Mouse (Mus musculus): ENCODE data around the gene Nr6a1.
A peak's percentile ranks its signal among the peaks of the same experiment; 100 is the strongest.

The Nr6a1 gene

DNA sequence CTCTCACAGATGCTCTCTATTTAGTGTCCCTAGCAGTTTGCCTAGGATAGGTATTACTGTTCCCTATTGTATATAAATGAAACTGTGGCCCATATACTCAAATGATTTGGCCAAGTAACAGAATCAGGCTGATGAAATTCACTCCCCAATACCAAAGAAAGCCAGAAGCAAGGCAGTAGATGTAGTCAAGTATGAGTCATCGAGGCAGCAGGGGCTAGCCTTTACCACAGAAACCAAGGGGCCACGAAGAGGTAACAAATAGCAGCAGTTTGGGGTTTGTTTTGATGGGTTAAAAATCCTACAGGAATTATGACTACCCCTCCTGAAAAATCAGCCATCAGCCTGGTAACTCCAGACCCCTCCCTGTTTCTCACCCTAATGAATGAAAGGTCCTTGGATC, 147.5 kb downstream of the Nr6a1 start:
- no peak for DNase-seq

DNA sequence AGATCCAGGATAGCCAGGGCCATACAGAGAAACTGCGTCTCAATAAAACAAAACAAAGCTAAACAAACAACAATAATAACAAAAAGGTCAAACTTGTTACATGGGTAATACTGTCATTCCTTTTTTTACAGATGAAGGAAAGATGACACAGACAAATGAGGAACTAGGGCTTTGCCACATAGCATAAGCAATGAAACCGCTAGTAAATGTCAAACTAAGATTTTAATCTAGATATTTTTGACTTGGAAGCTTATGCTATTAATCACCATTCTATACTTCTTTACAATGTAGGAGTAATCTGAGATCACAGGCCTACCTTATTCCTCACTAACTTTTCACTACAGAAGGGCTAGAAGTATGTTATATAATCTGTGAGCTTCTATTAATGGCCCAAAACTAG, 150.2 kb downstream of the Nr6a1 start:
- no peak for DNase-seq

DNA sequence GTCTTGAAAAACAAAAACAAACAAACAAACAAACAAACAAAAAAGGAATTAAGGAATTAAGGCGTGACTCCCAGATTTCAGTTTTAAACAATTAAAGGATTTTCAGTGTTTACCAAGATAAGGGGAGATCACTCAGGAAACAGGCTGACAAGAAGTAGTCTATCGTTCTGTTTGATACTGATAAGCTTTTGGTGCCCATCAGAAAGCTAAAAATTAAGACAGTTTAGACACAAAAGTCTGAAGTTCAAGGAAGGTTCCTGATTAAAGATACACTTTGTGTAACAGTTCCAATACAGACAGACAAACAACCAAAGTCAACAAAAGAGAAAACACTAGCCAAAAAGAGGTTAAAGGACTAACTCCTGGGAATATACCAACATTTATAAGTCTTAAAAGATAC, 152.6 kb downstream of the Nr6a1 start:
- no peak for DNase-seq

DNA sequence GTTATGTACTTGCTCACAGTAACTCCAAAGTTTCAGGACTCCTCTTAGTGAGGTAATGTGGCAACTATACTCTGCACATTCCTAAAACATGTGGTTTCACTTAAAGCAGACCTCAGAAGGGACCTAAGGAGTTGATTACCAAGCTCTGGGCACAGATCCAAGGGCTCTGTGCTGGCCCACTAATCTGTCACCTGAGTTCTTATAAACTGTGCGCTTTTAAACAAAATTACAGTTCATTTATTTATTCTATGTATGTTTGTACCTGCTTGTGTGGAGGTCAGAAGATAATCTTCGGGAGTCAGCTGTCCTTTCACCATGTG, 156.1 kb downstream of the Nr6a1 start:
- no peak for DNase-seq

DNA sequence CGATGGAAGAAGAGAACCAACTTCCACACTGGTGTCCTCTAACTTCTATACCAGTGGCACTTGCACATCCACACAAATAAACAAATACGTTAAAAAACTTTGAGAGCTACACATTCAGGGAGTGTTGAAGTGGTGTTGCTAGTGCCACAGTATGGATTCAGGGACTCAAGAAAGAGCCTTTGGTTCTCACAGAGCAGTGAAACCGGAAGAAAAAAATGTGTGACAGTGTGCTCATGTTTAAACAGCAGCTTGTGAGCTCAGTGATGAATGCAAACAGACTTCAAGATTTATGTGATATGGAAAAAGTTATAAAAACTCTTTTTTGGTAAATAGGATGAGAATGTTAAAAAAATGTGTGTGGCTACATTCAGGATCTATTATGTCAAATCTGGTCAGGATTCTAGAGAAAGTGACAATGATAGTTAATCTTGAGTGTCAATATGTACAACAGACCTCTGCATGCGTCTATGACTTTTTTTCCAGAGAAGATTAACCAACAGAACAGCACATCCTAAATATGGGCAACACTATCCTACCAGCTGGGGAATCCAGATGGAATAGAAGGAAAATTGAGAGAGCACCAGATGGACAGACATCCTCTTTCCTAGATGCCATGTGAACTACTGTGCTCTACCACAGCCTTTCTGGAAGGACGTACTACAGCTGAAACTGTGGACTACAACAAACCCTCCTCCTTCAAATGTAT, 156.6 kb downstream of the Nr6a1 start:
- DNase-seq, result no peak

DNA sequence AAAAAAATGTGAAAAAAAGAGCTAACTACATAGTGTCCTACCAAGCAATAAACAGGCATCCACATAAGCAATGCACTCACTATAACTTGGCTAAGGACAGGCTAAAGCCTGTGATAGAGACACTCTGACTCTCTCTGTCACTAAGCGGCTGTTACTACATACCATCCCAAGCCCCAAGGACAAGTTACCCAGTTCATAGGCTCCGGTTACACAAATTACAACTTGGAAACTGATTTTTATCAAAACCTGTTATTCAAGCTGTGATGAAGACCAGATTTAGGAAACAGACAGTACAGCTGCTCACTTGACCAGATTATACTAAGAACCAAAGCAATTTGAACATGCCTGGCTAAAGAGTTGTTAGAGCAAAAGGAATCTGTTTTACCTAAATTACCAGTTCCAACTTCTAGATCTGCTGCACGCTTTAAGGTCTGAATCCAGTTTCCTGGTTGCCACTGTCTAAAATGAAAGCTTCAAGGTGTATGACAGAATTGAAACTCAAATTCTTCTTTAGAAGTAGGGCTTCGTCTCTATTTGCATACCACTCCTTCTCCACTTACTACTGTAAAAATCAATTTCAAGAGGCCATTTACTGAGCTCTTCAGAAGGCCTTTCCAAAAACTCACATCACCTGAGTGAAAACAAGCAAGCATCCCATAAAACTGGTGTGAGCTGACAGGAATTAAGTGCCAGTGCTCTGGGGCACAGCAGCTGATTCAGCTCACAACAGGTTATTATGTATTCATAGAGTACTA, 160.1 kb downstream of the Nr6a1 start:
- no peak for DNase-seq

DNA sequence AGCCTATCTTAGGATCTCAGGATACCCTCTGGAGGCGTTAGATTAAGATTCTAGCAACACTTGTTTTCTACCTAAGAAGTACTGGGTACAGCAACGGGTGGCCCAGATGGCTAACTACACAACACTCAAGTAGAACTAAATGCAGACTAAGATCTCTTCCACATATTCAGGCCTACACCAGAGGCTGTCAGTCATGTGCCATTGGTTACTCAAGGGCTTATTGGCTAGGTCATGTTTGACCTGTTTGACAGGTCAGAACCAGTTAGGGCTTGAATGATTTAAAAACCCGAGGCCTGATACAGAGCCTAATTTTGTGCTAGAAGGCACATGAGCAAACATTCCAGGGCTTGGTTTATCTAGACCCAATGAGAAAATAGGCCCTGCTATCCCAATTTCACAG, 187.6 kb downstream of the Nr6a1 start:
- DNase-seq, result no peak

DNA sequence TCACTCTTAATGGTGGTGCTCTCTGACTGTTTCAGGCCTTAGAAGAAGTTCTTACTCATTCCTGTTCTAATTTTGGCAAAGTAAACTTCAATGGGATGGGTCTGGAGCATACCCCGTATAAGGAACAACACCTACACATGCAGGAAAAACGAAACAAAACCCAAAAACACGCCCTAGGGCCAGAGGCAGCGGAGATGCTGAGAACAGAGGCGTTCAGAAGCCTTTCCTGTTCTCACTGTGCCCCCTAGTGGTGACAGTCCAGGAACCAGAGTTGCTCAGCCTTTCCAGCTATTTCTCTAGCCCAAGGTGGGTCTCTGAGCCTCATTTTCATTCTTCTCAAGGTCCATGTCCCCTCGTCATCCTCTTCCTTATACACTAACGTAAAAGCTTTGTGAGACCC, 188.1 kb downstream of the Nr6a1 start:
- peak; percentile 58 for DNase-seq

DNA sequence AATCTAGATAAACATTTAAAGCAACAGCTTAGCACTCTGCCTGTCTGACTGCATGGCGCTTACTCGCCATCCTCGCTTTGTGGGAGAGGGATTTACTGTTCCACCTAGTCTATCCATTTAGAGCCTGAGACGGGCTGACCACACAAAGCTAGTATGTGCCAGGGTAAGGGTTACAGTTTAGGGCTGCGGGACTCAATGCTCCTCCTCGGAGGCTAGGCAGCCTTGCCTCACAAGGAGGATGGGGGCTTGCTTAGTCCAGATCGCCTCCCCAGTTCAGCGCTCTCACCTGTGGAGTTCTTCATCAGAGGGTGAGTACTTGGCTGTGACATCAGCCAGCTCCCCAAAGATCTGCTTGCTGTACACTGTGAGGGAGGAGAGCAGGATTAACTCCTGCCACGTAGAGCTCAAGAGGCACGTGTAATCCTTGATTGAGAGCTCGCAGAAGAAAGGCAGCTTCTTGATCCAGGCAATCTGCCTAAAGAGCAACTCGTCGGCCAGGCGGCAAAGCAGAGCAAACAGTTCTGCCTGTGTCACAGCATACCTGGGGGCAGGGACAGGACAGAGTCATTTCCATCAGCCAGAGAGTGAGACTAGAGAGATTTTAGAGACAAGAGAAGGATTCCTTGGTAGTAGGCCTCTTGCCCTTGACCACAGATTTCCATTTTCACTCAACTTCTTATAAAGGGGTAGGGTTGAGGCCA, 188.7 kb downstream of the Nr6a1 start:
- DNase-seq, result no peak

DNA sequence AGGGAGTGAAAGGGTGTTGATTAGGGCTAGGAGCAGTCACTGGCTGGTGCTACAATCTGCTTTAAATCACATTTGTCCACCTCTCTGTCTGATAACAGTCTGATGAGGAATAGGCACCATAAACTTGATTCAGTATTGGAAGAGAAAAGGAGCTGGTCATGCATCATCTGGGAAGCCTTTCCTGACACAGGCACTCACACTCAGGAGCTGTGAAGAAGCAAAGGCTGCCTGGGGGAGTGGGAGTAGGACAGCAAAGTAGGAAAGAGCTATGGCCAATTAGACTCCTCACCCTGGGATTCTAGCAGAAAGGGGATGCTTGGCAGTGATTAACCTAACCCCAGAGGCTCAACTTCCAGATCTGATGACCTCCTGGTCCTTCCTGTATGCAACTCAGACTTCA, 191.7 kb downstream of the Nr6a1 start:
- DNase-seq, result no peak

DNA sequence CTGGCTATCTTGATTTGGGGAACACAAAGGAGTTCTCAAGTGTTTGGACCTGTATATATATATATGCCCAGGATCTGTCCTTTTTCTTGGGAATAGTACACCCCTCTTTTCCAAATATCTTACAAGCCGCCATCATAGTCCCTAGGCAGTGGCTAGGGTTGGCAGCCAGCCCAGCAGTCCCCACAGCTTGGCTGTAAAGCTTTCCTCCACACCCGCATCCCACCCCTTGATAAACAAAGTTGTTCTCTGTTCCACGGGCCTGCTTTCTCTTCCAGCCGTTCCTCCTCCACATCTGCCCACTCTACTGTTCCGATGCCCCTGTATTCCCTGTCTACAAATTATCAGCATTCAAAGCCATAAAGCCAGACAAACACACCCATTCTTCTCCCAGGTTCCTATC, 192.8 kb downstream of the Nr6a1 start:
- no peak for DNase-seq

DNA sequence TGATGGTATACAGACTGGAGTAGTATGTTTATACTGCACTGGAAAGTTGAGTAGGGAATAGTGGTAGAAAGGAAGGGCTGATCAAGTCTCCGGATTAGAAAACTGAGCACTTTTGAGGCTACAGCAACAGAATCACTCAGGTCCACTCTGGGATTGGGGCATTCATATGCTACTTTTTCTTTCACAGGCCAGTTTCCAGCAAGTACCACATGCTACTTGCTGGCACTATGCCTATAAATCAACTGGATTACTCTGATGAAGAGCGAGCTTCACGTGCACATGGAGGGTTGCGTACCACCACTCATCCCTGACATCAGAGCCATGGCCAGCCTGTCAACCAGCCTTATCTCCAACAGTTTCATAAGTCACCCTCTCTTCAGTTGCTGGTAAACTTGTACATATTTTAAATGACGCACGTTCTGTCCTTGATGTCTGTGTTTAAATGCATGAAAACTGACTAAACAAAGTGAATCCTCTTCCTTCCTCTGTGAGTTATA, 197.1 kb downstream of the Nr6a1 start:
- no peak for DNase-seq

DNA sequence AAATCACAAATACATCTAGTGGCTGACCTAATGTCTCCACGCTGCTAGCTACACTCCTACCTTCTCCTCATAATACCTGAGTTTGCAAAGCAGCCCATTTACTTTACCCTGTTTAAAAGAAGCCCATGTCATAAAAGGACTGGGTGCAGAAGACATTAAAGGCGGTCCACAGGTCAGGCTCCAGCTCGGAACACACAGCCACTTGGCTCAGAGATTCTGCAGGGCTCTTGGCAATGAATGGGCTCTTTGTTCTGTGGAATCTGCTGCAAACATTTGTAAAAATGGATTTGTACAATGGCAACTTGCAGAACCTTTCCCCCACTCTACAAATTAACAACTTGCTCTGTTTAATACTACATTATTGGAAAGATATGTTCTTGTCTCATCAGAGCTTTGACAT, 202.1 kb downstream of the Nr6a1 start:
- DNase-seq, result no peak

DNA sequence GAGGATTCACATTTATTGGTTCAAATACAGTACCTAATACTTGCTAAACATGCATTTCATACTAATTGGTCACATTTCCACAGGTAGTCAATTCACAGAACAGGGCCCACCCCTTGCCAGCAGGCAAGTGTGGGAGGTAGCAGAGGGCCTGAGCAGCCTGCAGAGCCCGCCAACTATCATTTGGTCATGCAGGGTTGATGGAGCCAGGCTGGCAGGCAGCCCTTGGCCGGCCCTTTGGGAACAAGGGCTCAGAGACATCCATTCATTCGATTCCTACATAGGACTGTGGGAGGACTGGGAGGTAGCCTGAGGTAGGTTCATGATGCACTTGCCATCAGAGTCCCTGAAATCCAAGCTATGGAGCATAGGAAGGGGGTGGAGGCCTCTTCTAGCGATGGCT, 204.1 kb downstream of the Nr6a1 start:
- no peak for DNase-seq

DNA sequence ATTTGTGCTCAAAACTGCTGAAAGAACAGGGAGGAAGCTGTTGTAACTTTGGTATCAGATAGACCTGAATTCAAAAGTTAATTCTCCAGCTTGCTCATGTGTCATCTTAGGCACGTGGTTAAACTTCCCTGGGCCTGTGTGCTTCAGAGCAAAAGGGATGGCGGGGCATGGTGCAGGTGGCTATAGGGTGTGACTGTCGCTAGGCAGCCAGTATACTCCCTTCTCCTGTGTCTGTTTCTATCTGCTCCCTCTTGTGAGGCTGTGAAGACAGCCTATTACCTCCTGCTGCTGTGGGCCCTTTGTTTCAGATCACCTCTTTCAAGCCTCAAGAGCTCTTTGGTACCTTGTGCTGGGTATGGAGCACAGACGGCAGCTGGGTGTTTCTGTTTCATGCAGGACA, 205.4 kb downstream of the Nr6a1 start:
- no peak for DNase-seq

DNA sequence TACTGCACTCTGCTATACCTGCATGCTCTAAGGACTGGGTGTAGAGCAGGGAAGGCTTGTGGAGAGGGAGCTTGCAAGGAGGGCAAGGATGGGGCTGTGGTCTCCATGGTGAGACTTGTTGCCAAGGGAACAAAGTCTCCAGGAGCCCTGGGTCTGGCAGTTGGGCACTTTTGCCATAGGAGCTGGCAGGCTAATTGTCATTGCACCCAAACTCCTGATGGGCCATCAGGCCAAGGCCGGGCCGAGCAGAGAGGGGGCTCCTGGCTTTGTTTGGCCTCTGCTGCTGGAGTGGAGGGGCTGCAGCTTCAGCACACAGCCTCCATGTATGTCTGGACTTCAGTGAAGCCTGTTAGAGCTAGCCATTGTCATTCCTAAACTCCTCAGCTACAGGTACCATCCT, 206.8 kb downstream of the Nr6a1 start:
- no peak for DNase-seq

DNA sequence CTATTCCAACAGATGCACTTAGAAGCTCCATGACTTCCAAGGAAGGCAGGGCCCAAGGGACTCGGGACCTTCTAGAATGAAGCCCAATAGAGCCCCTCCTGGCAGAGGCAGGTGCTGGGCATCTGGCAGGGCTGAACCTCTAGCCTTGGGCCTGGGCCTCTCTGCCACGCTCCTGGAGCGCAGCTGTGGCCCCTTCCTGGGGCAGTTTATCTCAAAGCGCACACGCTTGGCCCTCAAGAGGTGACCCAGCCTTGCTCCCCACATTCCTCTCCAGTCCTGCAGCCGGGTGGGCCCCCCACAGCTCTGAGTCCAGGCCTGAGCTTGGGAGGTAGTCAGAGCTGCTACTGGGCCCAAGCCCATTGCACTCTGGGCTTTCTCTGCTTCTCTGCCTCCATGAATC, 208.1 kb downstream of the Nr6a1 start:
- DNase-seq, result no peak

DNA sequence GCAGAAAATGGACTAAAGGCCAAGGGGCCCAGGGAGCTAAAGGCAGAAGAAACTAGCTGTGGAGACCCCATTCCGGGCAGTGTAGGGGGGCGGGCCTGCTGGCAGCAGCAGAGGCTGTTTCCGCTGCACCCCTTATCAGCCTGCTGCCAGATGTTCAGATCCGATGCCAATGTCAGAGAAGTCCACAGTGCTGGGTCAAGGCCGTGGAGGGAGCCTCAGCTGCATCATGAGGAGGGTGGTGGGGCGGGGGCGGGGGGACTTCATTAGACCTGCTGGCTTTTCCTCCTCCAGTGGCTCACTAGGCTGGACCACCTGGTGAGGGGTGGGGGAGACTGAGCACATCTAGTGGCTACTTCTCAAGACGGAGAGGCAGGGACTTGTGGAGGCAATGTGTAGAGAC, 208.8 kb downstream of the Nr6a1 start:
- DNase-seq, result no peak

DNA sequence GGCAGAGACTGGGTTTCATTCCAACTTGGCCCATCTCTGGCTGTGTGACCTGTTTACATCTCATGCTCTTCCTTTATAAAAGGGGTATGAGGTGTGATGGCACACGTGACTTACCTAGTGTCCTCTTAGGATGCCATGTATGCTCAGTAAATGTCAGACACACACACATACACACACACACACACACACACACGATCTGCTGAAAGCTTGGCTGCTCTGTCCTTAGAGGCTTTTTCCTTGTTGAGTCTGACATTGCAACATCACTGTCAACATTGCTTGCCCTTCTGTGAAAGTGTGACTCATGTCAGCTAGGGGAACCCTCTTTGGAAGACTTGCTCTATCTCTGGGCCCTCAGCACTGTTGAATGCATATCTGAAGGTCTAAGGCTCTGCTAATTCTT, 210.1 kb downstream of the Nr6a1 start:
- DNase-seq, result no peak

DNA sequence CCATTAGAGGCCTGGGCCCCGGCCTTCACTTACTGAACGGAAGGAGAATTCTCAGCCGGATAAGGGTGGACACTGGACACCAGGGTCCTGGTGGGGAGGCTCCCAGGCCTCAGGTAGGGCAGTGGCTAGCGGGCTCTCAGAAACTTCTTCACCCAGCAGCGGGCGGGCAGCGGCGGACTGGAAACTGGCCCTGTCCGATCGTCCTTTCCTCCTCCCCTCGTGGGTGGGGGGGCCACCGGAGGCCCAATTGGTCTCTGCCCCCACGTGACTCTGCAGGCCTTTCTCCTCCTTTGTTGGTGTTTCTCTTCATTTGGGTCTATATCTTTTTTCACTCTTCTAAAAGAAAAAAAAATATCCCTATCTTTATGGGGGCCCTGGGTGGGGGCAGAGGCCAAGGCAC, 213.2 kb downstream of the Nr6a1 start, which contains the start of gene Nr5a1:
Gene Nr5a1 (minus strand): TSS at position 219 of the 400 bp plus-strand sequence.
- DNase-seq, result no peak

DNA sequence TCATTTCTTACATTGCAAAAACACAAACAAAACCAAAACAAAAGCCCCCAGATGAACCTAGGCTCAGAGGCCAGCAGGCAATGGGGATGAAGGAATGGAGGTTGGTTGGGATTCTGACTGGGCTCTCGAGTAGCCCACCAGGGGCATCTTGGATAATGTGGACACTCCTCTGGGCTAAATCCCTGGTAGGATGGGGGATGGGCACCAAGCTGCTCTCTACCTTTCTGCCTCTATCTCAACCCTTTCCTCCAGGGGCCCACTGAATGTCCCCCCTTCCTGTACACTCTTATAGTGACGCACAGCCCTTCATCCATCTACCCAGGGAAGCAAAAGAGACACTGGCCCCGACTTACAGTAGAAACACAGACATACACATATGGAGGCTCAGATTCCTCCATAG, 213.9 kb downstream of the Nr6a1 start:
- DNase-seq, result no peak

DNA sequence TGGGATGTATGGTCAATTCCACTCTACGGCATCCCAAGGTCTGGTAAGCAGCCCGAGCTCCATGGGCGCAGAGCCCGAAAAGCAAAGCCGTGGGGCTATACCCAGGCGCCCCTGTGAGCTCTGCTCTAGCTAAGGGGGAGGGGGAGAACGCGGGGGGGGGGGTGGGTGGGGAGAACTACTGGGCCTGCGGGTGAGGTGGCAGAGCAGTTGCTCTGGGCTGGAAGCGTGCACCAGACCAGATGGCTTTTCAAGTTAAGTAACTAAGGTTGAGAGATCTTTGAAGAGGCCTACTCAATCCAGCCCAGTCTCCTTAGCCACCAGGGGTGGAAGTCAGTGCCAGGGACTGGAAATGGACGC, 214.7 kb downstream of the Nr6a1 start:
- DNase-seq, result no peak

DNA sequence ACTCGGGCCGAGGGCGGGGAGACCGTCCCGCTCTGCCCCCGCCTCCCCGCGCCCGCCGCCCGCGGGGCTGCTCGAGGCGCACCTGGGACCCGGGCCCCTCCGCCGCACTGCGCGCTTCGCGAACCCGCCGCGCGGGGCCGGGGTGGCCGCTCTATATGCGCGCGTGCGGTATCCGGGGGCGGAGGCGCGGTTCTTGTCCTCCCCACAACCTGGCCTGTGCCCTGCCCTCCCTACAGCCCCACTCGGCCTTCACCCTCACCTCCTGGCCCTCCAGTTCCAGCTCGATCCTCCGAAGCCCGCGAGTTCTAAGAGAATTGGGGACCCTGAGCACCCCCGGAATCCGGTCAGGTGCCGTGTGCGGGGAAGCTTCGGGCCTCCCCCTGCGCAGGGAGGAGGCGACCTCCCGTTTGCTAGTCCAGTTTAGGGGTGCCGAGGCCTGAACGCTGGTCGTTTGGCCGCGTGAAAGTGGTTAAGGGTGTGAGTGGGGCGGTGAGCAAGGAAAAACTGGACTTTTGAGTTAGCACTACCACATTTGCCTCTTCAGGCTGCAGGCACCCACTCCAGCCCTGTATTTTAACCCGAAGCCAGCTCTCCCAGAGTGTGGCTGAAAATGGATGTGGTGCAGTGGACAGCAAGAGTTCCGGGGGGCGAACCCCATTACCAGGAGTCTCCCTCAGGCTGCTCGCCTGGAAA, 215.3 kb downstream of the Nr6a1 start:
- DNase-seq, result no peak
